Mouse (Mus musculus) heart, embryonic 15.5 days (tissue): ENCODE data around the gene Ccdc88c. TPM values are rescaled to one million over a fixed set of nuclear protein-coding genes. Genes with fewer than 3 reads are reported as not detected.
"Not testable (repeated sequence)": the region's sequence is repeated elsewhere in the genome, so short reads cannot be mapped to it uniquely, and the experiment has no call there.

Experiments used
- ATAC-seq: fragments of 200-750 bp; cut with Nextera tagmentation; replicated peaks from 2 replicates; pipeline ENCODE4 v1.8.0; 2017; ENCODE audit warnings: low read depth, moderate TSS enrichment; ENCODE audit not compliant: insufficient number of reproducible peaks, insufficient read depth, low FRiP score
- H3K27ac ChIP-seq: fragments of 300-500 bp; sonication (generic); 2 replicates; pipeline ENCODE4 v1.5.1; 2015; ENCODE audit warnings: mild to moderate bottlenecking, inconsistent platforms
- H3K27me3 ChIP-seq: fragments of 300-500 bp; sonication (generic); 2 replicates; pipeline ENCODE4 v1.6.1; 2015; ENCODE audit warnings: inconsistent platforms
- H3K36me3 ChIP-seq: fragments of 300-500 bp; sonication (generic); 2 replicates; pipeline ENCODE4 v1.6.1; 2015; ENCODE audit warnings: mild to moderate bottlenecking, inconsistent platforms
- H3K4me1 ChIP-seq: fragments of 300-500 bp; sonication (generic); replicated peaks from 2 replicates; pipeline ENCODE4 v1.6.1; 2015; ENCODE audit warnings: inconsistent platforms
- H3K4me2 ChIP-seq: fragments of 300-500 bp; sonication (generic); 2 replicates; pipeline ENCODE4 v1.6.1; 2015; ENCODE audit warnings: inconsistent platforms, mild to moderate bottlenecking, moderate library complexity
- H3K4me3 ChIP-seq: fragments of 300-500 bp; sonication (generic); 2 replicates; pipeline ENCODE4 v1.5.1; 2015; ENCODE audit warnings: mild to moderate bottlenecking, inconsistent platforms
- H3K9ac ChIP-seq: fragments of 300-500 bp; sonication (generic); 2 replicates; pipeline ENCODE4 v1.6.1; 2015; ENCODE audit warnings: mild to moderate bottlenecking, inconsistent platforms
- H3K9me3 ChIP-seq: fragments of 300-500 bp; sonication (generic); replicated peaks from 2 replicates; pipeline ENCODE4 v1.6.1; 2016; ENCODE audit warnings: inconsistent platforms
- WGBS: fragments of 180-500 bp; shearing (Covaris S2); methylation state at CpG from one replicate; pipeline ENCODE4 v1.1.7; 2015; ENCODE audit warnings: mixed read lengths; 5-methylcytosine and 5-hydroxymethylcytosine counted together
- polyA plus RNA-seq: library from polyadenylated mRNA; unstranded; fragments of >200 nt; fragmentation: Nextera tagmentation; extraction: Ambion mirVana; gene quantifications from 2 replicates; pipeline ENCODE4 v1.2.1, GENCODE M21; 2015

Ccdc88c gene
- polyA plus RNA-seq, 1 experiment from 2014 or later, result 2.4 TPM

DNA sequence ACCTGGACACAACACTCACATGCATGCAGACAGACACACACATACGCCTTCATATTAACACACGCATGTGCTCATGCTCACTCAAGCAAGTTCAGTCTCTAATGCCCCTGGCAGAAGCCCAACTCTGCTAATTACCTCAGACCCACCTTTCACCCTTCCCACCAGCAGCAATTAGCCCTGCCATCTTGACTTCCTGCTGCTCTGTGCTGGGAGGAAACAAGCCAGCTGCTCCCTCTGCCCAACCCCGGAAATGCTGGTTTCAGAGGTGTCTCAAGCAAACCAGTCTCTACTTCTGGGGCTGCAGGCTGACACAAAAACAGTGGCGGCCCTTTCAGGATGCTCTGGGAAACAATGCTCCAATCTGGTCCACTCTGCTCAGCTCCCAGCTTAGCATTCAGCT lies 12.9 kb downstream of the Ccdc88c start:
- Histone ChIP-seq H3K9ac (no peak overlapping the region), H3K27me3 (peaks cover 9% of the 10 kb centered on the region; the same call in 1 of the 2 replicates), H3K4me3 (no peak overlapping the region), H3K27ac (peak overlapping the region; percentile 5; the same call in 1 of the 2 replicates), H3K36me3 (no peaks in the 10 kb centered on the region), H3K9me3 (no peaks in the 10 kb centered on the region), H3K4me2 (no peak overlapping the region), H3K4me1 (peaks cover 36% of the 10 kb centered on the region)
- 60% methylated on average over 4 of the region's 4 CpGs for WGBS
- no peak for ATAC-seq

- WGBS, result 73% methylated on average over 11 of the region's 11 CpGs
- Histone ChIP-seq H3K9me3 (no peaks in the 10 kb centered on the region), H3K27me3 (peaks cover 9% of the 10 kb centered on the region; the same call in 1 of the 2 replicates), H3K4me2 (no peak overlapping the region), H3K4me1 (peaks cover 42% of the 10 kb centered on the region), H3K4me3 (no peak overlapping the region), H3K9ac (no peak overlapping the region), H3K36me3 (no peaks in the 10 kb centered on the region), H3K27ac (no peak overlapping the region)
- no peak for ATAC-seq
Observed at GRCm38 (mm10) chr12:101015165-101015560, 13.7 kb downstream of the Ccdc88c start.

DNA sequence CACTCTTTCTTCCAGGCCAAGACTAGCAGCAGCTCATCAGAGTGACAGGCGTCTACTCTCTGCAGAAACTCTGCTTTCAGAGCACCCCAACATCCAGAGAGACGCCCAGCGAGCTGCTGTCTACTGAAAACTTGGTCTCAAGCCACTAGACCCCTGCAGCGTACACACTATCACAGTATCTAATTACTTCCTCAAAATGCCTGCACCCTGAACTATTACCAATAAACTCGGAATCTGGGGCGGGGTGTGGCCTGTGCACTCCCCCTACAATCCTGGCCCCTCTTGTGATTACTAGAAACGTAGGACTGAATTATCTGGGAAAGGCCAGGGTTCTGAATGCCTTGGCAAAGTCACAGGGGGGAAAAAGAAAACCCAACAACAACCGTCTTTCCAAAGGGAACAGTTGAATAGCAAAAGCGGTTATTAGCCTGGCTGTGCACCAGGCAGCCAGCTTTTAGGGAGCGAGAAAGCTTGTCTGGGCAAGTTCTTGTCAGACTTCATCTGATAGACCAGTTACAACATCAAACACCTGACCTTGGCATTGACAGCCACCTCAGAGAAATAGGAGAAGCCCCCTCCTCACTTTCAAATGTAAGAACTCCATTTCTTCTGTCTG lies 14.2 kb downstream of the Ccdc88c start:
- H3K4me2 ChIP-seq, result no peak overlapping the region
- 72% methylated on average over 10 of the region's 10 CpGs for WGBS
- peaks cover 46% of the 10 kb centered on the region for H3K4me1 ChIP-seq

DNA sequence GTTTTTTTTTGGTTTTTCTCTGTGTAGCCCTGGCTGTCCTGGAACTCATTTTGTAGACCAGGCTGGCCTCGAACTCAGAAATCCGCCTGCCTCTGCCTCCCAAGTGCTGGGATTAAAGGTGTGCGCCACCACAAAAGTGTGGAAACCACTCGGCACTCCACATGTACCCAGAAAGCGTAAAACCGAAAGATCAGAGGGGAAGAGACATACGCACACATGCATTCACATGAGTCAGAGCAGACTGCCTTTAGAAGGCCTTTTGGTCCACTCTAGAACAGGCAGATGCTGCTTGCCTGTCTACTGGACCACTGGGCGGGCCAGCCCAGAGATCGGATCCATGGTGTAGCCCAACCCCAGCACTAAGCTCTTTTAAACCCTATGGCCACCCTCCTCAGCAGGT lies 15.2 kb downstream of the Ccdc88c start:
- WGBS, result 88% methylated on average over 9 of the region's 9 CpGs
- ATAC-seq, H3K4me2 ChIP-seq: not testable (repeated sequence)

More for the DNA sequence above, 14.2 kb downstream of the Ccdc88c start:
- Histone ChIP-seq H3K4me3 (no peak overlapping the region), H3K9me3 (no peaks in the 10 kb centered on the region), H3K9ac (no peak overlapping the region), H3K27ac (peak overlapping the region; percentile 18; the same call in 1 of the 2 replicates), H3K27me3 (peaks cover 9% of the 10 kb centered on the region; the same call in 1 of the 2 replicates), H3K36me3 (no peaks in the 10 kb centered on the region)
- ATAC-seq, result no peak

DNA sequence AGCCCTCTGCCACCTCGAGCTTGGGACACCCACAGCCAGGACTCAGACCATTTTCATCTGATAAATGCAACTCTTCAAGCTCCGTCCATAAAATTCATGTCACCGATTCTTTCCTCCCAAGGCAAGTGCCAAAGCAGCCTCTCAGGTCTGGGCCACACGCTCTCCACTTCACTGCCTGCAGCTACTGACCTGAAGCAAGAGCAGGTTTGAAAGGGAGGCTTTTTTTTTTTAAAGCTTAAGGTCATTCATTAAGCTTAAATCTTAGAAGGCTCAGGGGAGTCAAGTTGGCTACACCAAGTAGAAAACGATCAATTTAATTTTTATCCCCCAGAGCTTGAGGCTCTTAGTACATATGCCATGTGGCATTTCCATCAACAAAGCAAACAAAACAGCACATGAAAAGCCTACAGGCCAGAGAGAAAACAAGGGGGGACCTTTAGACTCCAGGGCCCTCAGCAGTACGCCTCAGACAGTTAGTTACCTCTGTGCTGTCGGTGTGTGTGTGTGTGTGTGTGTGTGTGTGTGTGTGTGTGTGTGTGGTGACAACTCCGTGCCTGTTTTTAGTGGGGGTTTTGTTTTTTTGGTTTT lies 15.7 kb downstream of the Ccdc88c start:
- Histone ChIP-seq H3K9me3 (no peaks in the 10 kb centered on the region), H3K27me3 (peaks cover 9% of the 10 kb centered on the region; the same call in 1 of the 2 replicates), H3K27ac (no peak overlapping the region), H3K4me3 (no peak overlapping the region), H3K4me2 (no peak overlapping the region), H3K4me1 (peaks cover 46% of the 10 kb centered on the region), H3K36me3 (no peaks in the 10 kb centered on the region), H3K9ac (no peak overlapping the region)
- ATAC-seq, result no peak
- WGBS, result 76% methylated on average over 8 of the region's 8 CpGs

More for the DNA sequence above, 15.2 kb downstream of the Ccdc88c start:
- Histone ChIP-seq H3K4me1 (peaks cover 46% of the 10 kb centered on the region), H3K27ac (peak overlapping the region; percentile 18; the same call in 1 of the 2 replicates)
- not testable (repeated sequence) for H3K9me3 ChIP-seq, H3K9ac ChIP-seq, H3K36me3 ChIP-seq, H3K4me3 ChIP-seq, H3K27me3 ChIP-seq

GRCm38 (mm10) chr12:101012197-101013077 lies 16.4 kb downstream of the Ccdc88c start:
- WGBS, result 17% methylated on average over 17 of the region's 17 CpGs
- H3K27ac ChIP-seq, result no peak overlapping the region
- ATAC-seq, result no peak
- H3K27me3 ChIP-seq, result peaks cover 9% of the 10 kb centered on the region; the same call in 1 of the 2 replicates
- 0 out of 2 replicates have a peak overlapping the region, but pooled peaks have one; percentile 6 for H3K4me3 ChIP-seq
- peak overlapping the region; percentile 42 for H3K4me2 ChIP-seq
- no peaks in the 10 kb centered on the region for H3K36me3 ChIP-seq
- no peaks in the 10 kb centered on the region for H3K9me3 ChIP-seq
- peaks cover 49% of the 10 kb centered on the region for H3K4me1 ChIP-seq
- H3K9ac ChIP-seq, result no peak overlapping the region

- no peak overlapping the region for H3K9ac ChIP-seq
- H3K27ac ChIP-seq, result no peak overlapping the region
- no peak overlapping the region for H3K4me3 ChIP-seq
- peaks cover 39% of the 10 kb centered on the region for H3K4me1 ChIP-seq
- H3K36me3 ChIP-seq, result no peaks in the 10 kb centered on the region
- no peak overlapping the region for H3K4me2 ChIP-seq
- H3K27me3 ChIP-seq, result 0 out of 2 replicates have a peak, but pooled peaks cover 3% of the 10 kb centered on the region
- H3K9me3 ChIP-seq, result no peaks in the 10 kb centered on the region
- 89% methylated on average over 7 of the region's 7 CpGs for WGBS
- no peak for ATAC-seq
Observed at GRCm38 (mm10) chr12:101011017-101011416, 17.8 kb downstream of the Ccdc88c start.

GRCm38 (mm10) chr12:101010148-101010920 lies 18.5 kb downstream of the Ccdc88c start:
- Histone ChIP-seq H3K9me3 (no peaks in the 10 kb centered on the region), H3K4me2 (no peak overlapping the region), H3K27me3 (0 out of 2 replicates have a peak, but pooled peaks cover 3% of the 10 kb centered on the region), H3K4me3 (no peak overlapping the region), H3K4me1 (peaks cover 36% of the 10 kb centered on the region), H3K36me3 (no peaks in the 10 kb centered on the region), H3K27ac (no peak overlapping the region), H3K9ac (no peak overlapping the region)
- WGBS, result 56% methylated on average over 10 of the region's 10 CpGs
- ATAC-seq, result no peak

DNA sequence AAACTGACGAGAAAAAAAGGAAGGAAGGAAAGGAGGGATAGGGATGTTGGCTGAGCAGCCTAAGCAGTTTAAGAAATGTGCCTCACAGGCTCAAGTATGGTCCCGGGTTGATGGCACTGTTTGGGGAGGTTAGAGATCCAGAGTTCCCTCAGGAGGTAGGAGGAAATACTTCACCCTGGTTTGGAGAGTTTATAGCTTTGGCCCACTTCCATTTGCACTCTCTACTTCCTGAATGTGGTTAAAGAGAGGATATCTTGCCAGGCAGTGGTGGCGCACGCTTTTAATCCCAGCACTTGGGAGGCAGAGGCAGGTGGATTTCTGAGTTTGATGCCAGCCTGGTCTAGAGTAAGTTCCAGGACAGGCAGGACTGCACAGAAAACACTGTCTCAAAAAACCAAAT lies 19.6 kb downstream of the Ccdc88c start:
- ATAC-seq, result no peak
- Histone ChIP-seq H3K9me3 (no peaks in the 10 kb centered on the region), H3K4me3 (no peak overlapping the region), H3K9ac (no peak overlapping the region), H3K27ac (no peak overlapping the region), H3K27me3 (0 out of 2 replicates have a peak, but pooled peaks cover 7% of the 10 kb centered on the region), H3K4me2 (no peak overlapping the region), H3K36me3 (no peaks in the 10 kb centered on the region), H3K4me1 (peaks cover 36% of the 10 kb centered on the region)
- WGBS, result 78% methylated on average over 4 of the region's 4 CpGs

DNA sequence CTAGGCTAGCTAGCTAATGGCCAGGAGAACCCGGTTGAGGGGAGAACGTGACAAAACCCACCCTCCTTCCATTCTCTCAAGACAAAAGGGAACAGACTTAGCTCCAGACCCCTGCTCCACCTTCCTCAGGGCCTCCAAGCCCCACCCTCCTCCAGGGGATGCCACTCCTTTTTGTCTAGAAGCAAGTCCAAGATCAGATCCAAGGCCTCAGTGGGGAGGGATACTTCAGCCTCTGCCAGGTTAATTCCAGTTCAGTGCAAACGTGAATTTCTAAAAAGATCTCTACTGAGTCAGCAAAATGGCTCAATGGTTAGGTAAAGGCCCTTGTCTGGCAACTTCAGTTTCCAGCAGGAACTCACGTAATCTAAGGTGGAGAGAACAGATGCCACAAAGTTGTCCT lies 20.2 kb downstream of the Ccdc88c start:
- ATAC-seq, result no peak
- 0 out of 2 replicates have a peak, but pooled peaks cover 11% of the 10 kb centered on the region for H3K27me3 ChIP-seq
- H3K36me3 ChIP-seq, result no peaks in the 10 kb centered on the region
- no peak overlapping the region for H3K4me2 ChIP-seq
- H3K9me3 ChIP-seq, result no peaks in the 10 kb centered on the region
- WGBS, result 57% methylated on average over 4 of the region's 4 CpGs
- no peak overlapping the region for H3K27ac ChIP-seq
- no peak overlapping the region for H3K9ac ChIP-seq
- peaks cover 36% of the 10 kb centered on the region for H3K4me1 ChIP-seq
- no peak overlapping the region for H3K4me3 ChIP-seq
